Mouse (Mus musculus): ENCODE measurements around the gene Tmem255a.

DNA sequence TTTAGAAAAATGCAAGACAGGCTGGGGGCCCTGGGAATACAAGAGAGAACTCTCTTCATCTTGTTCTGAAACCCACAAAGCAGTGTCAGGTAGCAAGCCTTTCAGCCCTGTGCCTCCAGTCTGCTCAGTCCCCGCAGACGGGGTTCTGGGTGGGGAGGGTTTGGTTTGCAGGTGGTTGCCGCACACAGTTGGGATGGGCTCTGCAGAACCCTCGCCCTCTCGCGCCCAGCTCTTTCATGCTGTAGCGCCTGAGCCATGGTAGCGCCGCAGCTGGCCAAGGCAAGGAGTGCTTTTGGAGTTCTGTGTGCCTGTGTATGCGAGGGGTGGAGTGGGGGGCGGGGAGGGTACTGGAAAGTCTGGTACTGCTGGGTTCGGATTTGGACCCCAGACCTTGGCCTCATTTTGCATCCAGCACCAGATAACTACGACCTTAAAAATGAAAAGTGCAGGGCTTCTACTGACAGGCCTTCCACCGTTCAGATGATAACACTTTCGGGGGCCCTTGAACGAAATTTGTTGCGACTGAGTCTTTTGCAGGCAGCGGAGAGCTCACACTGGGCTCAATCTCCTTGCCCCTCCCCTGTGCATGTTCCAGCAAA is 1.8 kb downstream of the Tmem255a start:
- TF ChIP-seq CTCF (conservative IDR thresholded peaks at IDR 0.05; ENCODE audit: insufficient read depth, insufficient read length, low read depth, low read length) (no peak), POLR2A (IDR thresholded peaks at IDR 0.05; ENCODE audit: low read depth, low read length) (no peak)

Measured in kidney, adult 2 months (tissue).